ENCODE assay signal across 8 mouse cellular contexts in genomic region chr2:170154738-170155088, GRCm38 (mm10). TPM values are rescaled to one million over a fixed set of nuclear protein-coding genes. Genes with fewer than 3 reads are reported as not detected.
DNase-seq lines count a peak whose midpoint lies in the region; ATAC-seq lines count a peak whose summit lies in the region.

No protein-coding gene starts in this region.

- peaks cover 34% of the 10 kb centered on the region for H3K4me1 ChIP-seq in heart, embryonic 10.5 days
- peaks cover 15% of the 10 kb centered on the region for H3K4me1 ChIP-seq in forebrain, embryonic 14.5 days (ENCODE audit: control insufficient read depth, insufficient read depth, low read length)
- H3K4me1 ChIP-seq in liver, embryonic 15.5 days (replicated peaks): peaks cover 83% of the 10 kb centered on the region

- peak overlapping the region; percentile 92 for H3K27ac ChIP-seq in heart, embryonic 10.5 days
- peak overlapping the region; percentile 52; the same call in 1 of the 2 replicates for H3K27ac ChIP-seq in forebrain, embryonic 14.5 days (ENCODE audit: low read depth, low read length)
- peak overlapping the region; percentile 94 for H3K27ac ChIP-seq in liver, embryonic 15.5 days (replicated peaks)

- no peaks in the 10 kb centered on the region for H3K36me3 ChIP-seq in heart, embryonic 10.5 days
- no peaks in the 10 kb centered on the region for H3K36me3 ChIP-seq in forebrain, embryonic 14.5 days (ENCODE audit: control insufficient read depth, insufficient read depth, low read length)
- H3K36me3 ChIP-seq in liver, embryonic 15.5 days (replicated peaks): no peaks in the 10 kb centered on the region

- DNase-seq in heart, embryonic 10.5 days (ENCODE audit: low spot score): no peak
- DNase-seq in heart, adult 8-10 months (ENCODE audit: low spot score): no peak
- peak; percentile 26 for DNase-seq in 3134 (ENCODE audit: extremely low read depth, insufficient read length, low spot score)
- peak; percentile 36 for DNase-seq in forebrain, embryonic 14.5 days (ENCODE audit: low spot score)
- no peak for DNase-seq in adrenal gland, postnatal 14 days
- no peak for DNase-seq in urinary bladder, adult 2 months (ENCODE audit: low spot score)
- DNase-seq in thymus, postnatal 25 days: no peak

- peak overlapping the region; percentile 58 for H3K4me3 ChIP-seq in heart, embryonic 10.5 days
- peak overlapping the region; percentile 22; the same call in 1 of the 2 replicates for H3K4me3 ChIP-seq in forebrain, embryonic 14.5 days (ENCODE audit: low read depth, low read length)
- peak overlapping the region; percentile 68 for H3K4me3 ChIP-seq in liver, embryonic 15.5 days (replicated peaks)

- no peaks in the 10 kb centered on the region for H3K27me3 ChIP-seq in heart, embryonic 10.5 days (ENCODE audit: insufficient read depth, poor library complexity, severe bottlenecking)
- no peaks in the 10 kb centered on the region for H3K27me3 ChIP-seq in forebrain, embryonic 14.5 days (replicated peaks; ENCODE audit: control insufficient read depth, insufficient read depth, low read length)
- H3K27me3 ChIP-seq in liver, embryonic 15.5 days: no peaks in the 10 kb centered on the region

- WGBS in heart, embryonic 10.5 days: 8% methylated on average over 5 of the region's 5 CpGs
- 14% methylated on average over 5 of the region's 5 CpGs for WGBS in forebrain, embryonic 14.5 days
- 2% methylated on average over 5 of the region's 5 CpGs for WGBS in liver, embryonic 15.5 days (ENCODE audit: insufficient replicate concordance)

- peak overlapping the region; percentile 57 for H3K4me2 ChIP-seq in forebrain, embryonic 14.5 days (ENCODE audit: low read length)
- peak overlapping the region; percentile 85 for H3K4me2 ChIP-seq in liver, embryonic 15.5 days

- no peak for ATAC-seq in forebrain, embryonic 14.5 days
- no peak for ATAC-seq in liver, embryonic 15.5 days (ENCODE audit: insufficient read depth)

- H3K9me3 ChIP-seq in heart, embryonic 10.5 days: no peaks in the 10 kb centered on the region
- no peaks in the 10 kb centered on the region for H3K9me3 ChIP-seq in forebrain, embryonic 14.5 days (replicated peaks; ENCODE audit: control insufficient read depth, low read length)
- no peaks in the 10 kb centered on the region for H3K9me3 ChIP-seq in liver, embryonic 15.5 days (replicated peaks)

- H3K9ac ChIP-seq in forebrain, embryonic 14.5 days (ENCODE audit: low read length): peak overlapping the region; percentile 49
- peak overlapping the region; percentile 79 for H3K9ac ChIP-seq in liver, embryonic 15.5 days

RNA-seq across cellular contexts. Expression of gene Zfp217, which starts 6.8 kb away (rescaled TPM):
- polyA plus RNA-seq in heart, embryonic 10.5 days (2016; fragmentation: Nextera tagmentation; extraction: Ambion mirVana): 3.2 and 3.7 TPM in 2 replicates
- total RNA-seq in heart, adult 8-10 months (2022): 10 to 100 TPM in 1 of 4 experiments, 1 to 10 TPM in 3; 7.4 to 12.0 (median 8.9) TPM
- 1.7 and 1.8 TPM in 2 replicates for polyA plus RNA-seq in forebrain, embryonic 14.5 days (2014; fragmentation: Nextera tagmentation; extraction: Ambion mirVana)
- polyA plus RNA-seq in liver, embryonic 15.5 days (2015; fragmentation: Nextera tagmentation; extraction: Ambion mirVana): 3.4 and 4.7 TPM in 2 replicates
- 28.6 and 32.6 TPM in 2 replicates for total RNA-seq in adrenal gland, postnatal 14 days (2021)
- 8.9 and 11.5 TPM in 2 replicates for polyA plus RNA-seq in urinary bladder, adult 2 months (2012; rRNA removed)

Comparison
In these comparisons a context has a peak if more than half of its experiments do, and no peak if none do; other contexts are left out.
1. DNase-seq: peak in 3134 (single experiment) and forebrain, embryonic 14.5 days (single experiment); none in heart, embryonic 10.5 days (single experiment), heart, adult 8-10 months (single experiment), adrenal gland, postnatal 14 days (single experiment), urinary bladder, adult 2 months (single experiment) and thymus, postnatal 25 days (single experiment).
2. Peak in every context shown above with its lines, with median percentiles within 50 percentile points of each other: H3K27ac ChIP-seq and H3K4me3 ChIP-seq.